Mouse (Mus musculus) stomach, embryonic 14.5 days (tissue): ENCODE data around the gene Rcl1. TPM values are rescaled to one million over a fixed set of nuclear protein-coding genes. Genes with fewer than 3 reads are reported as not detected.

Experiments
- ATAC-seq: fragments of 200-750 bp; cut with Nextera tagmentation; 2 replicates; pipeline ENCODE4 v1.8.0; 2017; ENCODE audit warnings: low read depth, moderate TSS enrichment; ENCODE audit not compliant: insufficient number of reproducible peaks, insufficient read depth, low FRiP score
- H3K27ac ChIP-seq: fragments of 300-500 bp; sonication (generic); 2 replicates; pipeline ENCODE4 v1.5.1; 2014; ENCODE audit warnings: mild to moderate bottlenecking, low read length, moderate library complexity, mixed read lengths
- H3K27me3 ChIP-seq: fragments of 300-500 bp; sonication (generic); 2 replicates; pipeline ENCODE4 v1.6.1; 2014; ENCODE audit warnings: low read length, control low read depth, mixed read lengths; ENCODE audit not compliant: control insufficient read depth, insufficient read depth
- H3K36me3 ChIP-seq: fragments of 300-500 bp; sonication (generic); 2 replicates; pipeline ENCODE4 v1.6.1; 2014; ENCODE audit warnings: mild to moderate bottlenecking, control low read depth, low read length, moderate library complexity, mixed read lengths; ENCODE audit not compliant: control insufficient read depth, insufficient read depth
- H3K4me1 ChIP-seq: fragments of 300-500 bp; sonication (generic); 2 replicates; pipeline ENCODE4 v1.6.1; 2014; ENCODE audit warnings: low read length, control low read depth, mixed read lengths; ENCODE audit not compliant: control insufficient read depth, insufficient read depth
- H3K4me2 ChIP-seq: fragments of 300-500 bp; sonication (generic); replicated peaks from 2 replicates; pipeline ENCODE4 v1.6.1; 2014; ENCODE audit warnings: low read depth, low read length, control low read depth
- H3K4me3 ChIP-seq: fragments of 300-500 bp; sonication (generic); 2 replicates; pipeline ENCODE4 v1.5.1; 2014; ENCODE audit warnings: low read depth, low read length, control low read depth
- H3K9ac ChIP-seq: fragments of 300-500 bp; sonication (generic); replicated peaks from 2 replicates; pipeline ENCODE4 v1.6.1; 2014; ENCODE audit warnings: low read depth, mild to moderate bottlenecking, control low read depth, low read length, moderate library complexity, mixed read lengths
- H3K9me3 ChIP-seq: fragments of 300-500 bp; sonication (generic); 2 replicates; pipeline ENCODE4 v1.6.1; 2016; ENCODE audit warnings: low read depth, low read length, control low read depth; ENCODE audit not compliant: control insufficient read depth
- WGBS: fragments of 180-500 bp; shearing (Covaris S2); extraction: QIAGEN DNeasy Blood & Tissue Kit; methylation state at CpG from one replicate; pipeline ENCODE4 v1.1.7; 2014; 5-methylcytosine and 5-hydroxymethylcytosine counted together
- polyA plus RNA-seq: library from polyadenylated mRNA; unstranded; fragments of >200 nt; fragmentation: Nextera tagmentation; extraction: Ambion mirVana; gene quantifications from 2 replicates; pipeline ENCODE4 v1.2.1, GENCODE M21; 2014

The Rcl1 gene
- polyA plus RNA-seq, 1 experiment from 2014 or later: 50.7 TPM

DNA sequence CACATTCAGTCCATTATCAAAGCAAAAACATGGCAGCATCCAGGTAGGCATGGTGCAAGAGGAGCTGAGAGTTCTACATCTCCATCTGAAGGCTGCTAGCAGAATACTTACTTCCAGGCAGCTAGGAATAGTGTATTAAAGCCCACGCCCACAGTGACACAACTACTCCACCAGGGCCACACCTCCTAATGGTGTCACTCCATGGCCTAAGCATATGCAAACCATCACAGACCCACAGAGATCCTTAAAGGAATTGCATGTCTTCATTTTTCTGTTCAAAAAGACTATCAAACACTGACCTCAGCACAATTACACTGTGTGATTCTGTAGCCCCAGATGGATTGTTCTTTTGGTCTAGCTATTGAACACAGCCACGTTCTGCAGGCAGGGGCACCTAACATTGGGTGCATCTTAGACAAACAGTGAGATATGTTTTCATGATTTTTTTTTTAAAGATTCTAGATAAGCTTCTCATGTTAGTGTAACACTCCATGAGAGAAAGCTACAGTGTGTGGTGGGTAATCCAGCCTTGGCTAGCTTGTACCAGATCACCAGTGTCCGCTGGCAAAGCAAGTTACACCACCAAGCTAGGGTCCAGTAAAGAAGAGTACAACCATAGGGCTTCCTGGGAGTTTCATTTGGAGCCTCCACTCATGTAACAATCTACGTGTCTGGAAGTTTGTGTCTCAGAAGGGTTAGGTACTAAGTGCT lies 62.8 kb downstream of the Rcl1 start:
- no peaks in the 10 kb centered on the region for H3K36me3 ChIP-seq

DNA sequence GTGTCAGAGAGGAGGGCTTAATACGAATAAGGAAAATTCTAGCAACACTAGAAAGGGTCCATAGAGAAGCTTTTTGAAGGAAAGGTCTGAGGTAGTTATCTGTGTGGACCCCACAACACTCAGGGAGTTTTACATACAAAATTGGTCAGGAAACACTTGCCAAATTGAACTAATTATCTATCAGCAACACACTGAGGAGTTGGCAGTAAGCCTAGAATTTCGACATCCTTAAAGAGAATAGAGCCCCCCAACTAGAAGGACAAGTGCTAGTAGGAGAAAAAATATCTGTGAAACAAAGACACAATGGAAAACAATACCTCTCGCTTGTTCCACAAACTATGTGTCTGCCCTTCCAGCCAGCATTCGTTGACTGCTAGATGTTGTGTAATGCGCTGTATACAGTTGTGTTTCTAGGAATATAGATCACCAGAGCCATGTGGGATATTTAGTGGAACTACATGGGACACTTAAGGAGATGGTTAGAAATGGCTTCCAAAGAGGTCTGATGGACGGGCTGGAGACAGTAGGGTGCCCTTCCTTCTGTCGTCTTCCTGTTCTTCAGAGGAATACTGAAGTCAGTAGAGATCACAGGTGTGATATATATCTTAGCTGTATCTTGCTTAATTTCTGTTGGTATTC lies 63.5 kb downstream of the Rcl1 start:
- H3K9me3 ChIP-seq: 0 out of 2 replicates have a peak, but pooled peaks cover 4% of the 10 kb centered on the region
- H3K4me1 ChIP-seq: no peaks in the 10 kb centered on the region
- 86% methylated on average over 7 of the region's 7 CpGs for WGBS
- H3K36me3 ChIP-seq: no peaks in the 10 kb centered on the region
- no peak overlapping the region for H3K9ac ChIP-seq
- H3K4me2 ChIP-seq: no peak overlapping the region
- H3K4me3 ChIP-seq: no peak overlapping the region
- H3K27ac ChIP-seq: no peak overlapping the region
- no peak for ATAC-seq
- no peaks in the 10 kb centered on the region for H3K27me3 ChIP-seq

More for the DNA sequence above, 62.8 kb downstream of the Rcl1 start:
- 88% methylated on average over 4 of the region's 4 CpGs for WGBS
- Histone ChIP-seq H3K4me3 (no peak overlapping the region), H3K4me1 (no peaks in the 10 kb centered on the region), H3K9me3 (0 out of 2 replicates have a peak, but pooled peaks cover 4% of the 10 kb centered on the region), H3K27me3 (no peaks in the 10 kb centered on the region), H3K27ac (no peak overlapping the region), H3K4me2 (no peak overlapping the region), H3K9ac (no peak overlapping the region)
- ATAC-seq: no peak

GRCm38 (mm10) chr19:29167938-29168337 lies 66.8 kb downstream of the Rcl1 start:
- H3K9me3 ChIP-seq: 0 out of 2 replicates have a peak, but pooled peaks cover 4% of the 10 kb centered on the region
- H3K27me3 ChIP-seq: no peaks in the 10 kb centered on the region
- H3K36me3 ChIP-seq: no peaks in the 10 kb centered on the region
- no peak overlapping the region for H3K4me2 ChIP-seq
- no peak overlapping the region for H3K9ac ChIP-seq
- no peak overlapping the region for H3K27ac ChIP-seq
- no peaks in the 10 kb centered on the region for H3K4me1 ChIP-seq
- 89% methylated on average over 6 of the region's 6 CpGs for WGBS
- ATAC-seq: no peak
- H3K4me3 ChIP-seq: no peak overlapping the region

- ATAC-seq: no peak
- Histone ChIP-seq H3K9ac (no peak overlapping the region), H3K9me3 (peaks cover 7% of the 10 kb centered on the region), H3K4me3 (no peak overlapping the region), H3K27ac (no peak overlapping the region), H3K4me1 (no peaks in the 10 kb centered on the region), H3K4me2 (no peak overlapping the region), H3K27me3 (no peaks in the 10 kb centered on the region), H3K36me3 (no peaks in the 10 kb centered on the region)
- WGBS: 79% methylated on average over 4 of the region's 4 CpGs
Measured at GRCm38 (mm10) chr19:29180336-29180735, 79.2 kb downstream of the Rcl1 start.

DNA sequence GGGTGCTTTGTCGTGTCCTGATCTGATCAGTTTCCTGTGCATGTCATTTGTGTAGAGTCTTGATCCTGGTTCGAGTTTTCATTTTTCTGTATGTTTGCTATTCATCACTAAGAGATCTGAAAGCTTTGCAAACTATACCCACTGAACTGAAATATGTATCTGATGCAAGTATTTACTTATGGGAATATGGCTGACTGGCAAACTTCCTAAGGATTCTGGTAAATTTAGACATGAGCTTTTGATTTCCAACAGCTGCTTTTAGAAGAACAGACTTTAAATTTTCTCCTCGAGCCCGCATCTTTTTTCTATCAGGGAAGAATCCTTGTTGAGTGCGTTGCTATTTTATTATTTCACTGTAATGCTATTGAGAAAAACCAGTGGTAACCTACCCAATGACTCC lies 81.0 kb downstream of the Rcl1 start:
- Histone ChIP-seq H3K4me1 (no peaks in the 10 kb centered on the region), H3K4me3 (no peak overlapping the region), H3K36me3 (no peaks in the 10 kb centered on the region), H3K9ac (no peak overlapping the region), H3K9me3 (peaks cover 7% of the 10 kb centered on the region), H3K27ac (no peak overlapping the region), H3K4me2 (no peak overlapping the region), H3K27me3 (no peaks in the 10 kb centered on the region)
- 68% methylated on average over 5 of the region's 5 CpGs for WGBS
- no peak for ATAC-seq

- H3K27ac ChIP-seq: no peak overlapping the region
- ATAC-seq: no peak
- no peaks in the 10 kb centered on the region for H3K9me3 ChIP-seq
- H3K4me2 ChIP-seq: no peak overlapping the region
- 56% methylated on average over 7 of the region's 7 CpGs for WGBS
- no peaks in the 10 kb centered on the region for H3K27me3 ChIP-seq
- H3K4me1 ChIP-seq: no peaks in the 10 kb centered on the region
- H3K4me3 ChIP-seq: no peak overlapping the region
- no peak overlapping the region for H3K9ac ChIP-seq
- H3K36me3 ChIP-seq: no peaks in the 10 kb centered on the region
Measured at GRCm38 (mm10) chr19:29185122-29185521, 83.9 kb downstream of the Rcl1 start.

DNA sequence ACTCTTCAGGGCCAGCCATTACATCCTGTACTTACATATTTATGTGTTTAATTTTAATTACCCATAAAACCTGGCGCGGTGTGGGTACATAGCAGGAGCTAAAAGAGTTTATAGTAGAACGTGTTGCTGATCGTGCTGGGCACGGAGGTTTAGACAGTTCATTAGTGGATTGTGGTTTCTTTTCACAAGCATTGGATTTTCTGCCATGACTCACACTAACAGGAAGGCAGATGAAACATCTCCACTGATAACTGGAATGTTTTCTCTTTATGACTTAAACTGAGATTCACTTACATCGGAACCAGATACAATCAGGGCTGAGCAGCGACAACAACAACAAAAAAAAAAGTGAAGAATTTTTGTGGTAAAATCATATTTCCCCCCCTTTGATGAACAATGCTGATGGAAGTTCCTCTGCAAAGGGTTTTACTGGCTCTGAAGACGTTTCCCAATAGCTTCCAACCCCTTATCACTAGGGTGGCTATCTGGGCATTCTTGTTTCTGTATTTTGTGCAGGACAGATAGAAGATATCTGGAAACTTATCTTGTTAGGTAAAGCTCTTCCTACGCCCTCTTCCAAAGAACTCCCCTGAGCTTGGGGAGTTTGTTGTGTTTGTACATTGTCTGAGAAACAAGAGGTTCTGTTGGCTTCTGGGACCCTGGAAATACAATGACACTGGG lies 84.5 kb downstream of the Rcl1 start:
- Histone ChIP-seq H3K4me3 (no peak overlapping the region), H3K27me3 (no peaks in the 10 kb centered on the region), H3K36me3 (no peaks in the 10 kb centered on the region), H3K9ac (no peak overlapping the region), H3K27ac (no peak overlapping the region), H3K9me3 (no peaks in the 10 kb centered on the region), H3K4me1 (no peaks in the 10 kb centered on the region), H3K4me2 (no peak overlapping the region)
- no peak for ATAC-seq
- WGBS: 71% methylated on average over 9 of the region's 9 CpGs

- Histone ChIP-seq H3K4me3 (no peak overlapping the region), H3K9ac (no peak overlapping the region), H3K36me3 (no peaks in the 10 kb centered on the region), H3K4me1 (no peaks in the 10 kb centered on the region), H3K27ac (no peak overlapping the region), H3K4me2 (no peak overlapping the region), H3K9me3 (no peaks in the 10 kb centered on the region), H3K27me3 (no peaks in the 10 kb centered on the region)
- 90% methylated on average over 2 of the region's 2 CpGs for WGBS
- no peak for ATAC-seq
Measured at GRCm38 (mm10) chr19:29188879-29189278, 87.7 kb downstream of the Rcl1 start.
